Mouse (Mus musculus) spleen, adult 2 months (tissue): ENCODE results near the gene Nos1.

Source experiments
- CTCF ChIP-seq: fragments of 200-500 bp; IDR thresholded peaks from 2 replicates; pipeline ENCODE4 v1.5.1; 2011; ENCODE audit warnings: mild to moderate bottlenecking, inconsistent platforms; ENCODE audit not compliant: insufficient read depth, insufficient read length, insufficient replicate concordance; ENCODE audit errors: extremely low read depth
- POLR2A ChIP-seq: fragments of 200-500 bp; IDR thresholded peaks from 2 replicates; pipeline ENCODE4 v1.6.1; 2011; ENCODE audit warnings: low read depth, low read length, inconsistent platforms

DNA sequence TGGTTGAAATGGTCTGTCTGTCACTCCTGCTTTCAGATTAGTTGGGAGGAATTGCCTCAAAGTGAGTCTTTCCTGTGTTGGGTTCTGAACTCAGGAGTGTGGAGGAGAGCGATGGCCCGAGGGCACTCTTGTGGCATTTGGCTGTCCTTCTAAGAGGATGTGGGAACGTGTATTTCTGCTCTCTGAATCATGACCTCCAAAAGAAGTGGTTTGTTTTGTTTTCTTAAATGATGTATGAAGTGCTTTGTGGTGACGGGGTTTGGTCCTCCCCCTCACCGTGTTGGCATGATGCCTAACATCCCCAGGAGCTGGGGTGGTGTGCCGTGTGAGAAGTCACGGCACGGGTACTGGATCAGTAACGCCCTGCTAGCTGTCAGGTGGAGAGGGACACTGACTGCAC lies 207.5 kb downstream of the Nos1 start:
- TF ChIP-seq CTCF (no peak), POLR2A (no peak)
